Mouse (Mus musculus) liver, adult 2 months (tissue): ENCODE data around the gene Gm7735. TPM values are rescaled to one million over a fixed set of nuclear protein-coding genes. Genes with fewer than 3 reads are reported as not detected.

ENCODE experiments used
- DNase-seq: peaks from one replicate; pipeline ENCODE4 v3.0.0-alpha.2; 2011; ENCODE audit warnings: low read depth, low spot score; ENCODE audit errors: extremely low read depth
- H3K27ac ChIP-seq: fragments of 200-500 bp; replicated peaks from 2 replicates; pipeline ENCODE4 v1.5.1; 2012; ENCODE audit warnings: low read depth, mild to moderate bottlenecking, control low read depth, inconsistent platforms, low read length; ENCODE audit not compliant: insufficient read depth
- H3K27me3 ChIP-seq: fragments of 200-500 bp; 2 replicates; pipeline ENCODE4 v1.6.1; 2012; ENCODE audit warnings: mild to moderate bottlenecking, moderate library complexity, low read length, inconsistent platforms; ENCODE audit not compliant: control insufficient read depth, insufficient read depth
- H3K36me3 ChIP-seq: fragments of 200-500 bp; 2 replicates; pipeline ENCODE4 v1.6.1; 2012; ENCODE audit warnings: low read length, inconsistent platforms; ENCODE audit not compliant: control insufficient read depth, insufficient read depth
- H3K4me1 ChIP-seq: fragments of 200-500 bp; 2 replicates; pipeline ENCODE4 v1.6.1; 2011; ENCODE audit warnings: low read length; ENCODE audit not compliant: control insufficient read depth, insufficient read depth
- H3K4me3 ChIP-seq: fragments of 200-500 bp; 2 replicates; pipeline ENCODE4 v1.5.1; 2011; ENCODE audit warnings: low read depth, mild to moderate bottlenecking, control low read depth, low read length, moderate library complexity; ENCODE audit not compliant: insufficient read depth
- H3K79me2 ChIP-seq: fragments of 200-500 bp; 2 replicates; pipeline ENCODE4 v1.6.1; 2012; ENCODE audit warnings: inconsistent platforms, mild to moderate bottlenecking, low read length, moderate library complexity; ENCODE audit not compliant: control insufficient read depth, insufficient read depth
- H3K9ac ChIP-seq: fragments of 200-500 bp; 2 replicates; pipeline ENCODE4 v1.6.1; 2012; ENCODE audit warnings: low read depth, mild to moderate bottlenecking, control low read depth, inconsistent platforms, low read length
- CTCF ChIP-seq: fragments of 200-500 bp; IDR thresholded peaks from 2 replicates; pipeline ENCODE4 v1.5.1; 2011; ENCODE audit warnings: low read depth, low read length, control low read depth
- POLR2A ChIP-seq: fragments of 200-500 bp; IDR thresholded peaks from 2 replicates; pipeline ENCODE4 v1.6.1; 2011; ENCODE audit warnings: low read length, control low read depth; ENCODE audit not compliant: insufficient read depth; ENCODE audit errors: extremely low read depth
- WGBS: fragments of 180-500 bp; shearing (Covaris S2); methylation state at CpG from one replicate; pipeline ENCODE4 v1.1.7; 2018; 5-methylcytosine and 5-hydroxymethylcytosine counted together
- polyA plus RNA-seq: library from polyadenylated mRNA; depleted of rRNA; stranded (reverse); fragments of >200 nt; gene quantifications from 2 replicates; pipeline ENCODE4 v1.2.3, GENCODE M21; 2012; rRNA removed
- total RNA-seq: library from RNA; depleted of rRNA; stranded (reverse); fragments of >200 nt; gene quantifications from 2 replicates; pipeline ENCODE4 v1.2.3, GENCODE M21; 2014; rRNA removed

Gm7735 gene
- total and polyA plus RNA-seq, 2 experiments = not detected

DNA sequence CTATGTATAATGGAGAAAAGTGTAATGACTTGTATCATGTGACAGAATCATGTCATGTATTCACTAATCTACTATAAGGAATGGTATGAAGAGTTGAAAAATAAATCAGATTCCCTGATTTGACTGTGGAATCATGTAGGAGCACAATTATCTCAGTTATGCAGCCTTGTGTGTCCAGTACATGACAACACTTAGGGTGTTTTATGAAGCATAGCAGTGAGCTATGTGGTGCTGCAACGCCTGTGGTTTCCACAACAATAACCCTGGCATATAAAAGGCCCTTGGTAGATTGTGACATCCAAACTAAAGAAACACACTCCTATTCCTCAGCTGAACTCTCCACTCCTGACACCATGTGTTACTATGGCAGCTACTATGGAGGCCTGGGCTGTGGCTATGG is 36.3 kb downstream of the Gm7735 start, which contains the start of gene Krtap20-2:
Krtap20-2 (plus strand) TSS at position 301 of the 400 bp plus-strand sequence.
- no peak within 1 kb of the TSS for H3K4me3 ChIP-seq
- 48% methylated on average over 1 of the region's 1 CpGs for WGBS
- no peaks in the 10 kb centered on the region for H3K36me3 ChIP-seq

More for the DNA sequence above, 36.3 kb downstream of the Gm7735 start, which contains the start of gene Krtap20-2:
- Histone ChIP-seq H3K79me2 (no peaks in the 10 kb centered on the region), H3K27me3 (no peaks in the 10 kb centered on the region), H3K27ac (no peak within 1 kb of the TSS), H3K9ac (no peak within 1 kb of the TSS), H3K4me1 (no peaks in the 10 kb centered on the region)
- no peak for DNase-seq
- no peak for TF ChIP-seq POLR2A
- no peak for TF ChIP-seq CTCF

Other genes with a start within 250 kb of the Gm7735 start
- not detected in 2 replicates for gene Krtap19-9b, start 237.2 kb upstream of the Gm7735 start, total RNA-seq
- not detected in 2 replicates for gene Krtap19-9b, start 237.2 kb upstream of the Gm7735 start, polyA plus RNA-seq
- not detected in 2 replicates for gene Krtap16-3, start 206.6 kb upstream of the Gm7735 start, total RNA-seq
- not detected in 2 replicates for gene Krtap16-3, start 206.6 kb upstream of the Gm7735 start, polyA plus RNA-seq
- gene Krtap22-2, start 158.7 kb upstream of the Gm7735 start, total RNA-seq = not detected in 2 replicates
- gene Krtap22-2, start 158.7 kb upstream of the Gm7735 start, polyA plus RNA-seq = not detected in 2 replicates
- gene Gm10229, start 154.2 kb upstream of the Gm7735 start, total RNA-seq = not detected in 2 replicates
- gene Gm10229, start 154.2 kb upstream of the Gm7735 start, polyA plus RNA-seq = not detected in 2 replicates
- gene Krtap6-1, start 137.8 kb upstream of the Gm7735 start, total RNA-seq = not detected in 2 replicates
- gene Krtap6-1, start 137.8 kb upstream of the Gm7735 start, polyA plus RNA-seq = not detected in 2 replicates
- gene Gm10228, start 128.0 kb upstream of the Gm7735 start, total RNA-seq = not detected in 2 replicates
- not detected in 2 replicates for gene Gm10228, start 128.0 kb upstream of the Gm7735 start, polyA plus RNA-seq
- not detected in 2 replicates for gene Krtap6-5, start 121.6 kb upstream of the Gm7735 start, total RNA-seq
- not detected in 2 replicates for gene Krtap6-5, start 121.6 kb upstream of the Gm7735 start, polyA plus RNA-seq
- not detected in 2 replicates for gene 1110025L11Rik, start 105.5 kb upstream of the Gm7735 start, total RNA-seq
- not detected in 2 replicates for gene 1110025L11Rik, start 105.5 kb upstream of the Gm7735 start, polyA plus RNA-seq
- gene Krtap6-3, start 85.5 kb upstream of the Gm7735 start, total RNA-seq = not detected in 2 replicates
- gene Krtap6-3, start 85.5 kb upstream of the Gm7735 start, polyA plus RNA-seq = not detected in 2 replicates
- gene Gm6358, start 28.6 kb upstream of the Gm7735 start, total RNA-seq = not detected in 2 replicates
- gene Gm6358, start 28.6 kb upstream of the Gm7735 start, polyA plus RNA-seq = not detected in 2 replicates
- gene Gm10061, start 18.4 kb upstream of the Gm7735 start, total RNA-seq = not detected in 2 replicates
- gene Gm10061, start 18.4 kb upstream of the Gm7735 start, polyA plus RNA-seq = not detected in 2 replicates
- not detected in 2 replicates for gene Gm9789, start 11.5 kb upstream of the Gm7735 start, total RNA-seq
- gene Gm9789, start 11.5 kb upstream of the Gm7735 start, polyA plus RNA-seq = not detected in 2 replicates
- not detected in 2 replicates for gene 1110057P08Rik, start 5.2 kb downstream of the Gm7735 start, total RNA-seq
- gene 1110057P08Rik, start 5.2 kb downstream of the Gm7735 start, polyA plus RNA-seq = not detected in 2 replicates
- not detected in 2 replicates for gene Krtap20-2, start 36.4 kb downstream of the Gm7735 start, total RNA-seq
- not detected in 2 replicates for gene Krtap20-2, start 36.4 kb downstream of the Gm7735 start, polyA plus RNA-seq
- not detected in 2 replicates for gene Krtap21-1, start 234.4 kb downstream of the Gm7735 start, total RNA-seq
- not detected in 2 replicates for gene Krtap21-1, start 234.4 kb downstream of the Gm7735 start, polyA plus RNA-seq